Mouse (Mus musculus): Measurements from ENCODE around the gene Msgn1. TPM values are rescaled to one million over a fixed set of nuclear protein-coding genes. Genes with fewer than 3 reads are reported as not detected.

The Msgn1 gene
- polyA plus RNA-seq, 1 experiment: not detected

- H3K27me3 ChIP-seq (ENCODE audit: control insufficient read depth, insufficient read depth, insufficient read length): no peaks in the 10 kb centered on the region
- H3K36me3 ChIP-seq (ENCODE audit: control insufficient read depth, insufficient read depth): no peaks in the 10 kb centered on the region
- no peak overlapping the region for H3K4me2 ChIP-seq (ENCODE audit: low read depth)
- H3ac ChIP-seq (ENCODE audit: control insufficient read depth, insufficient read length): no peak overlapping the region
- peak in 2 of 3 experiments; percentile 6 to 18 for TF ChIP-seq MYOD1 (IDR thresholded peaks at IDR 0.05; ENCODE audit: control insufficient read depth in 1 of 3, insufficient read length in 2 of 3, low read depth in 2 of 3)
- no peak for TF ChIP-seq TCF3 (IDR thresholded peaks at IDR 0.05; ENCODE audit: insufficient read length, low read depth)
- TF ChIP-seq POLR2A (IDR thresholded peaks at IDR 0.05; ENCODE audit: insufficient read length, low read depth): no peak
- TF ChIP-seq E2F4 (IDR thresholded peaks at IDR 0.05; ENCODE audit: insufficient read depth): no peak
- no peak for TF ChIP-seq POLR2AphosphoS2 (IDR thresholded peaks at IDR 0.05; ENCODE audit: insufficient read length, low read depth)
- no peak for TF ChIP-seq REST (IDR thresholded peaks at IDR 0.05; ENCODE audit: insufficient read depth, insufficient read length)
- no peak overlapping the region for H3K4me3 ChIP-seq
- no peaks in the 10 kb centered on the region for H3K79me2 ChIP-seq (ENCODE audit: control insufficient read depth, insufficient read depth)
These were observed 17.9 kb upstream of the Msgn1 start for GRCm38 (mm10) chr12:11226529-11227268.

- Histone ChIP-seq H3K36me3 (ENCODE audit: control insufficient read depth, insufficient read depth) (no peaks in the 10 kb centered on the region), H3K4me2 (ENCODE audit: low read depth) (no peak overlapping the region), H3K27me3 (ENCODE audit: control insufficient read depth, insufficient read depth, insufficient read length) (no peaks in the 10 kb centered on the region), H3K79me2 (ENCODE audit: control insufficient read depth, insufficient read depth) (no peaks in the 10 kb centered on the region), H3ac (ENCODE audit: control insufficient read depth, insufficient read length) (no peak overlapping the region), H3K4me3 (no peak overlapping the region)
- TF ChIP-seq E2F4 (IDR thresholded peaks at IDR 0.05; ENCODE audit: insufficient read depth): no peak
- no peak for TF ChIP-seq TCF3 (IDR thresholded peaks at IDR 0.05; ENCODE audit: insufficient read length, low read depth)
- TF ChIP-seq SRF (IDR thresholded peaks at IDR 0.05; ENCODE audit: control insufficient read depth, insufficient read length, low read depth): no peak
- TF ChIP-seq CEBPB (IDR thresholded peaks at IDR 0.05; ENCODE audit: insufficient read depth, poor library complexity, severe bottlenecking): no peak
- TF ChIP-seq TCF12 (IDR thresholded peaks at IDR 0.05; ENCODE audit: insufficient read depth, poor library complexity, severe bottlenecking): no peak
- no peak for TF ChIP-seq POLR2AphosphoS2 (IDR thresholded peaks at IDR 0.05; ENCODE audit: insufficient read length, low read depth)
- TF ChIP-seq MAX (IDR thresholded peaks at IDR 0.05; ENCODE audit: low read depth): no peak
- TF ChIP-seq REST (IDR thresholded peaks at IDR 0.05; ENCODE audit: insufficient read depth, insufficient read length): no peak
- TF ChIP-seq MYOG (IDR thresholded peaks at IDR 0.05; ENCODE audit: control insufficient read depth in 1 of 3, insufficient read depth in 1 of 3, insufficient read length in 2 of 3, low read depth in 2 of 3): no peak
- TF ChIP-seq MYOD1 (IDR thresholded peaks at IDR 0.05; ENCODE audit: control insufficient read depth in 1 of 3, insufficient read length in 2 of 3, low read depth in 2 of 3): no peak
- no peak for TF ChIP-seq USF1 (IDR thresholded peaks at IDR 0.05; ENCODE audit: low read depth)
- TF ChIP-seq POLR2A (IDR thresholded peaks at IDR 0.05; ENCODE audit: insufficient read length, low read depth): no peak
These were observed 17.4 kb upstream of the Msgn1 start for GRCm38 (mm10) chr12:11226123-11226522.

GRCm38 (mm10) chr12:11224722-11225121 lies 15.9 kb upstream of the Msgn1 start:
- no peak overlapping the region for H3K4me2 ChIP-seq (ENCODE audit: low read depth)

GRCm38 (mm10) chr12:11223090-11223489 lies 14.3 kb upstream of the Msgn1 start:
- TF ChIP-seq REST (IDR thresholded peaks at IDR 0.05; ENCODE audit: insufficient read depth, insufficient read length) (no peak), MYOD1 (IDR thresholded peaks at IDR 0.05; ENCODE audit: control insufficient read depth in 1 of 3, insufficient read length in 2 of 3, low read depth in 2 of 3) (no peak), CEBPB (IDR thresholded peaks at IDR 0.05; ENCODE audit: insufficient read depth, poor library complexity, severe bottlenecking) (no peak), USF1 (IDR thresholded peaks at IDR 0.05; ENCODE audit: low read depth) (no peak), E2F4 (IDR thresholded peaks at IDR 0.05; ENCODE audit: insufficient read depth) (no peak), SRF (IDR thresholded peaks at IDR 0.05; ENCODE audit: control insufficient read depth, insufficient read length, low read depth) (no peak), MAX (IDR thresholded peaks at IDR 0.05; ENCODE audit: low read depth) (no peak), POLR2A (IDR thresholded peaks at IDR 0.05; ENCODE audit: insufficient read length, low read depth) (no peak), POLR2AphosphoS2 (IDR thresholded peaks at IDR 0.05; ENCODE audit: insufficient read length, low read depth) (no peak), TCF12 (IDR thresholded peaks at IDR 0.05; ENCODE audit: insufficient read depth, poor library complexity, severe bottlenecking) (no peak), TCF3 (IDR thresholded peaks at IDR 0.05; ENCODE audit: insufficient read length, low read depth) (no peak), MYOG (IDR thresholded peaks at IDR 0.05; ENCODE audit: control insufficient read depth in 1 of 3, insufficient read depth in 1 of 3, insufficient read length in 2 of 3, low read depth in 2 of 3) (no peak)
- Histone ChIP-seq H3K4me3 (no peak overlapping the region), H3K4me2 (ENCODE audit: low read depth) (no peak overlapping the region), H3ac (ENCODE audit: control insufficient read depth, insufficient read length) (no peak overlapping the region), H3K27me3 (ENCODE audit: control insufficient read depth, insufficient read depth, insufficient read length) (no peaks in the 10 kb centered on the region), H3K36me3 (ENCODE audit: control insufficient read depth, insufficient read depth) (no peaks in the 10 kb centered on the region), H3K79me2 (ENCODE audit: control insufficient read depth, insufficient read depth) (no peaks in the 10 kb centered on the region)

More at GRCm38 (mm10) chr12:11224722-11225121, 15.9 kb upstream of the Msgn1 start:
- Histone ChIP-seq H3K4me3 (no peak overlapping the region), H3K36me3 (ENCODE audit: control insufficient read depth, insufficient read depth) (no peaks in the 10 kb centered on the region), H3ac (ENCODE audit: control insufficient read depth, insufficient read length) (no peak overlapping the region), H3K27me3 (ENCODE audit: control insufficient read depth, insufficient read depth, insufficient read length) (no peaks in the 10 kb centered on the region), H3K79me2 (ENCODE audit: control insufficient read depth, insufficient read depth) (no peaks in the 10 kb centered on the region)
- TF ChIP-seq POLR2AphosphoS2 (IDR thresholded peaks at IDR 0.05; ENCODE audit: insufficient read length, low read depth): no peak
- TF ChIP-seq MYOD1 (IDR thresholded peaks at IDR 0.05; ENCODE audit: control insufficient read depth in 1 of 3, insufficient read length in 2 of 3, low read depth in 2 of 3): no peak
- no peak for TF ChIP-seq MAX (IDR thresholded peaks at IDR 0.05; ENCODE audit: low read depth)
- TF ChIP-seq TCF12 (IDR thresholded peaks at IDR 0.05; ENCODE audit: insufficient read depth, poor library complexity, severe bottlenecking): no peak
- no peak for TF ChIP-seq MYOG (IDR thresholded peaks at IDR 0.05; ENCODE audit: control insufficient read depth in 1 of 3, insufficient read depth in 1 of 3, insufficient read length in 2 of 3, low read depth in 2 of 3)
- no peak for TF ChIP-seq CEBPB (IDR thresholded peaks at IDR 0.05; ENCODE audit: insufficient read depth, poor library complexity, severe bottlenecking)
- no peak for TF ChIP-seq POLR2A (IDR thresholded peaks at IDR 0.05; ENCODE audit: insufficient read length, low read depth)
- TF ChIP-seq USF1 (IDR thresholded peaks at IDR 0.05; ENCODE audit: low read depth): no peak
- no peak for TF ChIP-seq E2F4 (IDR thresholded peaks at IDR 0.05; ENCODE audit: insufficient read depth)
- TF ChIP-seq TCF3 (IDR thresholded peaks at IDR 0.05; ENCODE audit: insufficient read length, low read depth): no peak
- TF ChIP-seq SRF (IDR thresholded peaks at IDR 0.05; ENCODE audit: control insufficient read depth, insufficient read length, low read depth): no peak
- no peak for TF ChIP-seq REST (IDR thresholded peaks at IDR 0.05; ENCODE audit: insufficient read depth, insufficient read length)

All from myocyte (in vitro differentiated cells).